Mouse (Mus musculus) adrenal gland, adult 18-20 months (tissue): Measurements from ENCODE around the gene Abr. TPM values are rescaled to one million over a fixed set of nuclear protein-coding genes. Genes with fewer than 3 reads are reported as not detected.
A peak's percentile ranks its signal among the peaks of the same experiment; 100 is the strongest.

Experiments
- DNase-seq, 2 experiments: peaks; one replicate each; pipeline ENCODE4 v3.0.0; 2021 to 2022; ENCODE audit warnings: low spot score in 2 of 2
- total RNA-seq, 2 experiments: library from RNA; stranded (reverse); gene quantifications; 1 replicate in 1 of 2; 2 replicates in 1 of 2; pipeline ENCODE4 v1.2.3; 2021

The Abr gene
- total RNA-seq, 2 experiments from 2014 or later: 55.4 to 56.2 TPM

DNA sequence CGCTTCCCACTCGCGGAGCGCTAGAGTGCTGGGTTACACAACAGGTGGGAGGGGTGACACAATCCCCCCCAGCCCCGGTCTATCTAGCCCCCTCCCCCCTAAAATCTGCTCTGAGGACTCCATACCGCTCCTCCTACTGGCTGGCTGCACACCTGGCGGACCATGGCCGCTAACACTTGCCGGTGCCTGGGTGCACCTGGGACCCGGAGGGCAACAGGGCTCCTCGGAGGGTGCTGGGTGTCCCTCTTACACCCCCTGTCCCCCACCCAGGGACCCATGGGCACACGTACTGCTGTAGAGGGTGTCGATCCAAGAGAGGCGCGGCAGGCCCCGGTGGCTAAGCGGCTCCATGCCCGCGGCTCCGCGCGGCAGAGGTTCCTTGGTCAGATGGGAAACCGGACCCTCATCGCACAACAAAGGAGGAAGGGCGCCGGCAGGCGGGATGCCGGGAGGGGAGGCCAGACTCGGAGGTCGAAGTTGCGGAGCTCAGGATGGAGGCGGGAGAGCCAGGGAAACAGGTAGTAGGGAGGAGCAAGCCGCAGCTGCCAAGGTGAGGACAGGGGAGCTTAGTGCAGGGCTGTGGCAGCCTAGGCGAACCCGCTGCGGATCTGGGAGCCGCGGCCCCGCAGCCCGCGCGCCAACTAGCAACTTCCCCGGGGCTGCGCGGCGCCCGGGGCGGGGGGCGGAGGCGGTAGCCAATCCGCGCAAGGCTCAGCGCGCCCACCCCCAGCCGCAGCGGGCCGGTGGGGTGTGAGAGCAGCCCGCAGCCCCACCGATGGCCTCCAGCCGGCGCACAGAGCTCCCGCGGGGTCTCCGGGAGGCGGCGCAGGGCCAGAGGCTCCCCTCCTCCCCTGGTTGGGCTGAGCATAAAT lies 51.1 kb downstream of the Abr start:
- peak; percentile 37 to 52 for DNase-seq

DNA sequence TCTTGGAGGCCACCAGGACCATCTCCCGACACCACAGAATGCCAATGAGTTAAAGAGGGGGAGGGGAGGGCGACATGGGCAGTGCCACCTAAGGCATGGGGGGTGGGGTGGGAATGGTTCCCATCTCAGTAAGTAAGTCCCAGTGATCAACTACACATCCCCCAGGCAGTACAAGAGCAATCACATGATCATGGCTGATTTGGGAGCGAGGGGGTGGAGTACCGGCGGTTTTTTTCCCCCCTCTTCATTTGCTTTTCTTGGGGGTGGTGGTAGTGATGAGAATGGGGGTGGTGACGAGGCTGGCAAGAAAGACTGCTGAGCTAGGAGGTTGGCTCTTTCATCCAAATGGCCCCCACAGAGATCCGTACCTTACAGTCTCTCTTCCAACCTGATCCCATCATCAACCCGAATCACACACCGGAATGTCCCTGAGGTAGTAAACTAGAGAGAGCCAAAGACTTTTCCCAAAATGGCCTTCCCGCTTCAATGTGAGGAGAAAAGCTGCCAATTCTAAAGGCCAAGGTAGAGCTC lies 51.8 kb downstream of the Abr start:
- no peak for DNase-seq

DNA sequence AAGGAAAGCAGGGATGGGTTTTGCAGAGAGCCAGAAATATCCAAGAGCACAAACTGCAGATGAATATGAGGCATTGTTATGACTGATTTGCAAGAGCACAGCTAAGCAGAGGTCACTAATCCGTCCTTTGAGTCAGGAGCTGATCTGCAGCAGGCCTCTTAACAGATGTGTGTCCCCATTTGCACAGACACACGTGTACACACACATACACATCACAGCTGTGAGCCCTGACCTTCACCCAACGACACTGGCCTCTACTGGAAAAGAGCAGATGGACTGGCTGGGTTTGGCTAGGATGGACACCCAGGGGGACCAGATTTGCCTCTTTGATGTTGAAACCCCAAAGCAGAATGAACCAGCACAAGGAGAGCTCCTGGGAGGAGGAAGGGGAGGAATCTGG lies 52.7 kb downstream of the Abr start:
- no peak for DNase-seq

DNA sequence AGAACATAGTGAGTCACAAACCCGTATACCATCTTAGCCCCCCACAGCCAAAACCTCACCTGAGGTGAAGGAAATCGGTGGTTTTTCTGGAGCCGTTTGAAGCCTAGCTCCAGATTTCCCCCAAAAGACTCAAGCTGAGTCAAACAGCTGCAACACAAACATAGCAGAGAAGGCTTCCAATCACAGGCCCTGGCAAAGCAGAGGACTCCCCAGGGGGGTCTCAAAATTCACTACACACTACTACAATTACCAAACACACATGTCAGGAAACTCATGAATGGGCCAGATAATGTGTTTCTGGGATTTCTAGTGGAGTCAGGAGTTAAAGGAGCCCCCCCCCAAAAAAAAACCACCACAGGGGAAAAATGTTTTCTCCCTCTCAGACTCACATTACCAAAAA lies 56.0 kb downstream of the Abr start:
- no peak for DNase-seq

DNA sequence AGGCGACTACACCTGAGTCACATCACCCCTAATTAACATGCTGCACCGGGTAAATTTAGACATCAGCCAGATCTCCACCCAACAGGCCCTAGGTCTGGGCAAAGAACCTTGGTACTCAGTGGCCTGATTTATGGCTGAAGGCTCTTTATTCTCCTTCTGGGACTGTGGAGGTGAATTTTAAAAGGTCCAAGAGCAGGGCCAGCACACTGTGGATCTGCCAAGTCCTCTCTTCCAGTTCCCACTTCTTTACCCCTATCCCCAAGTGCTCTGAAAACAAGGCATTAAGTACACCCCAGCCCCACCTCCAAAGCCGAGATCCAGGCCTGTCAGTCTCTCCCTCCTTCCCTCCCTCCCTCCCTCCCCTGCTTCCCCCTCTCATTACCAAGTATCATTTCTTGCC lies 59.5 kb downstream of the Abr start:
- DNase-seq: no peak

DNA sequence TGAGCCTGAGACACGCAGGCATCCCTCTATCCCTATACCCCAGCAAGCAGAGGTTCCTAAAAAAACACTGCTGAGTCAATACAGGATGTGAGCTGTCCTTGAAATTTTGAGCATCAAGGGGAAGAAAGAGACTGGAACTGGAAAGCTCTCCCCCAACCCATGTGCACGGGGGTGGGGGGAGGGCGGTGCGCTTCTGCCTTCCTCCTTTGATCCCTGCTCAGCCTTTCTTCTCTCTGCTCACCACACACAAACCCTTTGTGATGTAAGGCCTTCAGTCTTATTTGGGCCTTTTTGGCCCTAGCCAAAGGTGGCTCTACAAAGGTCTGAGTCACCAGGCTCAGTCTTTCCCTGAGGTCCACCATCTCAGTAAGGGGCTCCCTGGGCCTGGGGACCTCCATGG lies 59.9 kb downstream of the Abr start:
- no peak for DNase-seq

DNA sequence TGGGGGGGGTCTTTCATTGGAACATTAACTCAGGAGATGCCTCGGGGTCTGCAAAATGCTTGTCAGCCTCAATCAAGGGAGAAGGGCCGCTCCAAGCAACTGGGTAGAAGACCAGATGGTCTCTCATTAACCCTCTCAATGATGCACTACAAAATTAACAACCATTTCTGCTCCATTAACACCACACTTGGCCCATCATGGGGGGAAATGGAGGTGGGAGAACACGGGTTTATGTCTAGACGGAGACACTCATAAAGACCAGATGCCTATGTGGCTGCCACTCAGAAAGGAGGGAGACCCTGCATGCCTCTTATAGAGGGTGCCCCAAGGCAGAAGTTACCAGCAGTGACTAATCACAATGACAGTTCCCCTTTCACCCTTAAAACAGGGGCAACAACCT lies 64.3 kb downstream of the Abr start:
- DNase-seq: no peak

DNA sequence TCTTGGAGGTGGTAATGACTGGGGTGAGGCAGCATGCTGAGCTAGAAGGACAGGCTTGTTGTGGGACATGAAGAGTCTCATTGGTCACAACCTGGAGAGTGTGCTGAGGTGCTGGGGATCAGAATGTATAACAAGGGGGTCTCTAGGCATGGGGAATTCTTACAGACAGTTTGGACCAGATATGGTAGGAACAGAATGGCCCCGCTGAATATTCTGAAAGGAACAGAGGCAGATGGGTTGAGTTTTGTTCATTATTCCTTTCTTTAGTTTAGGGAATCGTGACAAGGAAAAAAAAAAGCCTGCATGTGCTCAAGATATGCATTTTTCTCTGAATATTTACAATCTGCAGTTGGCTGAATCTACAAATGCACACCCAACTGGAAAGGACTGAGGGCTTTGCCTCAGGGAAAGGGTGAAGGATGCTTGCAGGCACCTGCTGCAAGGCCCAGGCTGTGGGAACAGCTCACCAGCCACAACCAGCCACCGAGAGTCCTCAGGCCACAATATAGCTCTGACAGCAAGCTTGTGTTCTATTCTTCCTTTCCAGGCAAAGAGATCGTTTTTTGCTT lies 73.9 kb downstream of the Abr start:
- no peak for DNase-seq

DNA sequence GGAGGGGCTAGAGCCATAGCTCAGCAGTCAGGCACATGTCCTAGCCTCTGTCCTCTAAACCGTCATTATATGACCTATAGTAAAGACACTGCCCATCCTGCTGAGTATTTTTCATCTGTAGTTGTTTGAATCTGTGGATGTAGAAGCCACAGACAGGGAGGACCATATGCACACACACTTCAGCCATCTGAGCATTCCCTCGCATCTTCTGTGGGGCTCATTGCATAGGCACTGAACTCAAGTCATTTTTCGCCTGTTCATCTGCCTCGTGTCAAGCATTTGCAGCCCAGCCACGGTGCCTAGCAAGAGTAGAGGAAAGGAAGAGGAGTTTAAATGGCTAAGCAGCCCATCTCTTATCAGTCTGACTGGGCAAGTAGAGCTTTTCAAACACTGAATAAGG lies 74.7 kb downstream of the Abr start:
- no peak for DNase-seq

DNA sequence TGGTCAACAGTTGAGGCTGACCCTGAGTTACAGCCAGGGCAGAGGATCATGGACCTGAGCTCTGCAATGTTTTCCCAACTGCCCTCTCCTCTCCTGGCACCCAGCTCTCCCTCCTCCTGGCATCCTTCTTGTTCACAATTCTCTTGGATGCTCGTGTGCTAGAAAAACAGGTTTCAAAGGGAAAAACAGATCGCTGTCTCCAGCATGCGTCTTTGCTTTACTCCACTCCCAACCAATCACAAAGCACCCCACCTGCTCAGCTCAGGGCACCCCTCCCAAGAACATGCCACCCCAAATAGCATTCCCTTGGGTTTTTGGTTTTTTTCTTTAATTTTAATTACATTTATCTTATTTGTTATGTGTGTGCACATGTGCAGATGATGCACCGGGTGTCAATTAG lies 75.7 kb downstream of the Abr start:
- no peak for DNase-seq

DNA sequence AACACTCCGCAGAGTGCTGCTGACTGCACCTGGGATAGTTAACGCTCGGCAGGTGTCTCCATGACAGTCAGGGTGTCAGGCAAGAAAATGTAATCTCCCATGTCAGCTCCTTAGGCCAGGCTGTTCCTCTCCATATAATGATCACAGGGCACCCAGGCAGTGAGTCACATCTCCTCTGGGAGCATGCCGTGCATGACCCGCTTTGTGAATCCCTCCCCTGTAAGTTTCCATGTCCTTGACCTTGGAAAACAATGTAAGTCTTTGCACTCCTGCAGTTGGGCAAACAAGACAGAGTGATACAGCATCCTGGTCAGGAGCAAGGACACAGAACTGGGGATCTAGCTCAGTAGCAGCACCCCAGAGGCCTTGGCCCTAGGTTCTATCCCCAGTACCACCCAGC lies 78.8 kb downstream of the Abr start:
- DNase-seq: peak in 1 of 2 experiments; percentile 31

DNA sequence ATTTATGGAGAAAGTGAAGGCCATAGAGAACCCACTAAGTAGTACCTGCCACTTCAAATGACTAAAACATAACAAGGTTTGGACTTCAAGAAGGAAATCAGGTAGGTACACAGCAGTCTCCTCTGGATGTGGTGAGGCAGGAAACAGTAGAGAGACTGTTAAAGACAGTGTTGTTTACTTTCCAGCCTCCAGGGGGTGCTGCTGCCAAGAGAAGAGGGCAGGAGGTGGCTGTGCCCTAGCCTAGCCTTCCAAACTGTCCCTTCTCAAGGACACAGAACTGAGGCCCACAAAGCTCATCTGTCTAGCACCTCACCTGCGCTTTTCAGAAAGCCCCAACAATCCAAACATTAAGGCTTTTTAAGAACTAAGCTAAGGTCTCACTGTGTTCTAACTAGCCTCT lies 81.1 kb downstream of the Abr start:
- peak; percentile 77 to 78 for DNase-seq

DNA sequence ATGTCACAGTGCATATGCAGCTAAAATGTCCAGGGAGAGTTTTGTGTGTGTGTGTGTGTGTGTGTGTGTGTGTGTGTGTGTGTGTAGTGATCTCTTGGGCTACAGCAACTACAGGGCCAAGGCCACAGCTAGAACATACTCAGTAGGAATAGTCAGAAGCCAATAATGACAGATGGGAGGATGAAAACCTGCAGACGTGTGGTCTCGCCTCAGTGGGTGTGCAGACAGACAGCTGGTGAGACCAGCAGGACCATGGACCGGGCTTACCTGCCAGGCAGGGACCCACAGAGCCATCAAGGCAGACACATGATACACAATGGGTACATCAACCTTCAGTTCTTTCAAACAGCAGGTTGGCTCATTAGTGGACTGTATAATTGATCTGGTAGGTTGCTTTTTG lies 84.7 kb downstream of the Abr start:
- DNase-seq: no peak

DNA sequence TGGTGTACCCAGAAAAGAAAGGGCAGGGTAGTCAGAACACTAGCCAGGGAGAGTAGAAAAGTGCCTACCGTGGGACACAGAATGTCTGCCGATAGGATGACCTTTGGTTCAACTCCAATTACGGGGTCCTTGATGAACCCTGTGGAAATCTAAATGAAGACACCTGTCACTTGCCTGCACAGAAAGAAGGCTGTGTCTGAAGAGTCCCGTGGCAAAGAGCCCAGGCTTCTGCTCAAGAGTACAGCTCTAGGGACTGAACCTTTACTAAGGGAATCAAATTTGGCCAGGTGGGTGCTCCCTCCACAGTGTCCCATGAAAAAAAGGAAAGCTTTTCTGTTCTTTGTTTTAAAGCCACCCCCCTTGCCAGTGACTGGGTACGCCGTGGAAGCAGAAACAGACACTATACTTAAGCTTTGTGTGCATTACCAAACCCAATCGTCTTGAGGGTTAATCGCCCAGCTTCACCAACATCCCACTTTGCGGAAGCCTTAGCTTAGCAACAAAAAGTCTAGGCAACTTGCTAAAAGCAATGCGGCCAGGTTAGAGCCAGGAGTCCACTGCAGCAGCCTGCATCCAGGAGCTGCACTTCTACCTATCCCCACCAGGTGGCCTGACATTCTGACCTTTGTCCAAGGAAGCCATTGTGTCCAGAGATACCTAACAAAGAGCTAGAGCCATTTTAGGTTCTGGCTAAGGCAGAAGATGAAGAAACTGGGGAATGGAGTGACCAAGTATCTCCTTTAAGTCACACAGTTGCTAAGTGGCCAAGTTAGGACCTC lies 85.3 kb downstream of the Abr start:
- DNase-seq: no peak

DNA sequence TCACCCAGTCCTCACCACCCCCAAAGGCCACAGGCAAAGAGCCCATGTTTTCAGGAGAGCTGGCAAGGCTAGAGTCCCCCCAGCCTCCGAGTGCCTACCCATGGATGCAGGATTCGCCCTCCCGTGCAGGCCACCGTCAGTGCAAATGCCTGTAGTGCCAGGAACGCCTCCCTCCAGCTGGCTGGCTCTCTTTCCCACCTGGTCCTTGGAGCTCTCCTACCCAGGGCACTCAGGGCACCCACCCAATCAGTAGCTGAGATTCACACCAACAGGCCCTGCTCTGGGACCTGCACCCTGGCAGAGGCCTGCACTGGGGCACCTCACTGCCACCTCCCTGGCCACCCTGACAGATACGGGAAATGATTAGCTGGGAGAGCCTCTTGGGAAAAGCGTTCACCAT lies 90.1 kb downstream of the Abr start:
- DNase-seq: no peak

DNA sequence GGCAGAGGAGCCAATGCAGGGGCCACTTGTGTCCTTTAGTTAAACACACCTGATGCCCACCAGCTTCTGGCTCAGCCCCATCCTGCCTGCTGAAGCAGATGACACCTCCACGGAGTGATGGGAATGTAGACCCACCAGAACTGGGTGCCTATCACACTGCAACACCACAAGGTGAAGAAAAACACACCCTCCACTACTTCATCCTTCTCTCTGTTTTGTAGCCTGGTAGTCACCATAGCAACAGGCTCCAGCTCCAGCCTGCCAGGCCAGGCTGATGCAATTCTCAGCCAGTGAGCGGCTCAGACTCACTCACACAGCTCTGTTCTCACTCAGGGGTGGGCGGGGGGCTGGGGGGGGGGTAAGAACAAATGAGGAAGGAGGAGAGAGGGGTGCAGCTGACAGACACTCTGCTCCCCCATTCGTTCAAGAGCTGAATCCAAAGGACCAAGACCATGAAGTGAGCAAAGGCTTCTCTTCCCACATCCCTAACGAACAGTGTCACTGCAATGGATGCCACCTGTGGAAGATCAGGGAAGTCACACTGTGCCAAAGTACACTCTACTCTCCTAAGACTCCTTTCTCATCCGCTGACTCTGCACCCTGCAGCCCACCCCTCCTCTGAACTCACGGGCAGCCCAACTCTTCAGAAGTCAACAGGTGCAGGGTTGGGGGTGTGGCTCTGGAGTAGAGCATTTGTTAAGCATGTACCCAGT lies 91.0 kb downstream of the Abr start:
- DNase-seq: no peak

DNA sequence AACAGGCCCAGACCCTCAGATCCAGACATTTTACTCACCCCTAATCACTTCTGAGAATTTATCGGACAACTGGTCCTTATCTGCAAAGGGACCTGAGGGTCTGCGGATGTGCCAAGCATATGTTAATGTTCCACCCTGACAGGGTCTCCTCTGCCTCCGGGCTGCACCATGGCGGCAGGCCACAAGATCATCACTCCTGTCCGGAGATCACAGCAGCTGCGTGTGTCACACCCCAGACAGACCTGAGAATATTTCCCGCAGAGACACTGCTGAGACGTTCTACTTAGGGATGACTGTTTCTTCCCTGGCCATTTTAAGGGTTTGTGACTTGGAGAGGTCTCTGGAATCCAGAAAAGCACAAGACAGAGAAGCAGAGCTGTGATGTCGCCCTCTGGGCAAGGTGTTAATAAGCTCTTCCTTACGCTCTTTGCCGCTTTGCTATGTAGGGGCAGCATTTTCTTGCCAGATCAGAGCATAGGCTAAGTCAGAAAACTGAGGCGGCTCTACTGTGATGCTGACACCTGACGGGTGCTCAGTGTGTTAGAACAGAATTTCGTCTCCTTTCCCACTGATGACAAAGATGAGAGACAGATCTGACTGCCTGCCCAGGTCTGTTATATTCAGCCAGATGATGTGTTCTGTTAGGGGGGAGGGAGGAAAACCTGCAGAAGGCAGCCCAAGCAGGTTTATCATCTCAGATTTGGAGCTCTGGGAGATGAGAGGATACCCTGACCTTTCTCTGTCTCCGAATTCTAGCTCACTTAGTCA lies 91.8 kb downstream of the Abr start:
- no peak for DNase-seq

DNA sequence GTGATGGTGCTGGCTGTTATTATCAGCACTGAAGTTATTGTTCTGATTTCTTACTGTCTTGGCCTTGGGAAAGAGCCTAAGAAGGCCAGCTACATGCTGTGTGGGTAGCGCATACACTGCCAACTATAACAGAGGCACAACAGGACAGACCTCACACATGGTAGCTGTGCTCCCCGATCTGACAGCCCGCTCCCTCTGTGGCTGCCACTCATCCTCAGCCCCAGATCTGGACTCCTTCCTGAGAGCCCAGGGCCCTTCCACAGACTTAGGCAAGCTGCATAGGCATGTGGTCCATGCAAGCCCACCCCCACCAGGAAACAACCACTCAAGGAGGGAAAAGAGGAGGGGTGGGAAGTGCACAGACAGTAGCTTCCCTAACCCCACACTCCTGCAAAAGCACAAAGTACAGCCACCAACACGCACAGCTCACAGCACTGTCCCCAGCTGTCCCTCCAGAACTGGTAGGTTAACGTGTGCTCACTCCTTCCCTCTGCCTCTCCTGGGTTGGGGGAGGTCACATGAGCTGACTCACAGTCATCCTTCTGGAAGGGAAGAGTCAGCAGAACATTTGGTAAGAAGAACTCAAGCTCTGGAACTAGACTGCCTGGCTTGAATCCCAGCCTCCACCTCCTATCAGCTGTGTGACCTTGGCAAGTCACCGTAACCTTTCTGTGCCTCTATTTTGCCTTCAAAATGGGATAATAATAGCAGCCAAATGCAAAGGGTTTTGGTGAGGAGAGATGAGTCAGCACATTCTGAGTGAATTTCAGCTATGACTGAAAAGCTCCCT lies 92.6 kb downstream of the Abr start:
- DNase-seq: peak; percentile 37 to 50

DNA sequence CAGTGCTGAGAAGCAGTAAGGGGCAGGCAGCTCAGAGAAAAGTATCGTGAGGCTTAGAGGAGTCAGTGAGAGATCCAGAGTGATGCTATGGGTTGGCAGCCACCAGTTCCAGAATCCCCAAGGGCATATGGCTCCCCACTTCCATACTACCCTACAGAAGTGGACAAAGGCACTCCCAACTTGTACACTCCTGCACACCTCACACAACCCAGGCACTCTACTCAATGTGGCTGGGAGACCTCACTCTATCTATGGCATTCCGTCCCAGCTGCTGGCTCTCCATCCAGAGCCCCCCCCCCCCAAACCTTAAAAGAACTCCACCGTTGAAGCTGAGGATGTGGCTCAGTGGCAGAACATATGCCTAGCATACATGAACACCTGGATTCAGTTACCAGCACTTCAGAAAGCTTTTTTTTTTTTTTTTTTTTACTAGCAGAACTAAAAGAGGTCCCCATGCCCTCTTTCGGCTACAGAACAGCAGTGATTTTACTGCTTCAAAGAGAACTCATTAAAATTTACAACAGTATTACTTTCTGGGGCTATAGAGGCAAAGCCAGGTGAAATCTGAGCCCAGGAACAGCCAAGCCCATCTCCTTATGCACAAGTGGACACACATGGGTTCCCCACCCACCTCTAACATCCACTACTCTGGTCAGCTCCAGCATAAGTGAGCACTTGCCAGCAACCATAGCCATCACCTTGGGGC lies 96.3 kb downstream of the Abr start:
- no peak for DNase-seq
